Mouse (Mus musculus): ENCODE results near the gene Hps1. TPM values are rescaled to one million over a fixed set of nuclear protein-coding genes. Genes with fewer than 3 reads are reported as not detected.
"Not testable (repeated sequence)": the region's sequence is repeated elsewhere in the genome, so short reads cannot be mapped to it uniquely, and the experiment has no call there.

The Hps1 gene
- polyA plus RNA-seq, 1 experiment from 2014 or later, result 5.6 TPM

DNA sequence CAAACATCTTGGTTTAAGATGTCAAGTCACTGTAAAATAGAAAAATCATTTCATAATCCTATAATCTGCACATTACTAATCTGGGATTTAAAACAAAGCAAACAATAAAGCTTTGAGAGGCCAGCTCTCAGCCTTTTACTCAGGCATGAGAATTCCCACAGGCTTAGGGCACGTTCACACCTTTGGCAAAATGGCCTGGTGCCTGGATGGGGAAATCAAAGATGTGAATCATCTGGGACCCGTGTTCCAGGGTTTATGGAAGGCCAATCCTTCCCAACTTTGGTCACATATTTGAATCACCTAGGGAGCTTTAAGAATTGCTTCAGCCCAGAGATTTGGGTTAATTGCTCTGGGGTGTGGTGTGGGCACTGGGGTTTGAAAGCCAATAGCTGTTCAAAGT lies 18.1 kb upstream of the Hps1 start:
- WGBS, result 67% methylated on average over 2 of the region's 2 CpGs
- H3K27ac ChIP-seq (replicated peaks in 1 of 2; ENCODE audit: control insufficient read depth in 1 of 2, insufficient read depth in 1 of 2, low read depth in 2 of 2, low read length in 2 of 2), result no peak overlapping the region
- H3K27me3 ChIP-seq (ENCODE audit: control insufficient read depth, insufficient read depth, low read length), result peaks cover 4% of the 10 kb centered on the region; the same call in 1 of the 2 replicates
- no peak overlapping the region for H3K9ac ChIP-seq (ENCODE audit: low read length)
- no peak for ATAC-seq (ENCODE audit: insufficient number of reproducible peaks, insufficient read depth, low FRiP score, low read depth)
- H3K4me1 ChIP-seq (ENCODE audit: control insufficient read depth in 2 of 2, insufficient read depth in 2 of 2, low read length in 2 of 2), result peaks cover 2 to 4% of the 10 kb centered on the region in 2 experiments; a peak in 2 of 4 replicates
- H3K4me3 ChIP-seq (ENCODE audit: control insufficient read depth in 1 of 2, insufficient read depth in 1 of 2, low read depth in 1 of 2, low read length in 2 of 2), result no peak overlapping the region
- no peaks in the 10 kb centered on the region for H3K9me3 ChIP-seq (ENCODE audit: control insufficient read depth, low read length)
- no peaks in the 10 kb centered on the region for H3K36me3 ChIP-seq (ENCODE audit: control insufficient read depth, insufficient read depth, low read length)
- H3K4me2 ChIP-seq (ENCODE audit: low read length), result no peak overlapping the region

DNA sequence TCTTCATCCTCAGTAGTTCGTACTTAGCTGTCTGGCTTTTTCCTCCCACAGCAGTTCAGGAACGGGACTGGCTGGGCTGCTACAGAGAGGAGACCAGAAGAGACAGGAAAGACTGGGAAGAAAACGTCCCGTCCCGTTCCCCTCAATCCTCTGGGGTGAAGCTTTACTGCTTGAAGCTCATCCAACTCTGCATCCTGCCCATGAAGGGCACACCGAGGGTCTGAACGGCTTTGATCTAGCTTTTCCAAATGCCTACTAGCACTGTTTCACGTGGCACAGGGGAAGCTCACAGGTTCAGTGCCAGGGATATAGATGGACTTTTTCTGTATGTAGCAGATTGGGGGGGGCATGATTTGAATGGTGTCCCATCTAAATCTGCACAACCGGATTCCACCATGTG lies 16.0 kb upstream of the Hps1 start:
- Histone ChIP-seq H3K4me2 (ENCODE audit: low read length) (peak overlapping the region; percentile 78), H3K9ac (ENCODE audit: low read length) (peak overlapping the region; percentile 48), H3K4me3 (ENCODE audit: control insufficient read depth in 1 of 2, insufficient read depth in 1 of 2, low read depth in 1 of 2, low read length in 2 of 2) (peak overlapping the region in 1 of 2 experiments; percentile 46; a peak in 2 of 4 replicates), H3K36me3 (ENCODE audit: control insufficient read depth, insufficient read depth, low read length) (no peaks in the 10 kb centered on the region), H3K4me1 (ENCODE audit: control insufficient read depth in 2 of 2, insufficient read depth in 2 of 2, low read length in 2 of 2) (peaks cover 2 to 4% of the 10 kb centered on the region in 2 experiments; a peak in 2 of 4 replicates), H3K9me3 (ENCODE audit: control insufficient read depth, low read length) (no peaks in the 10 kb centered on the region), H3K27me3 (ENCODE audit: control insufficient read depth, insufficient read depth, low read length) (peaks cover 4% of the 10 kb centered on the region; the same call in 1 of the 2 replicates), H3K27ac (replicated peaks in 1 of 2; ENCODE audit: control insufficient read depth in 1 of 2, insufficient read depth in 1 of 2, low read depth in 2 of 2, low read length in 2 of 2) (no peak overlapping the region)
- WGBS, result 38% methylated on average over 9 of the region's 9 CpGs
- no peak for ATAC-seq (ENCODE audit: insufficient number of reproducible peaks, insufficient read depth, low FRiP score, low read depth)

DNA sequence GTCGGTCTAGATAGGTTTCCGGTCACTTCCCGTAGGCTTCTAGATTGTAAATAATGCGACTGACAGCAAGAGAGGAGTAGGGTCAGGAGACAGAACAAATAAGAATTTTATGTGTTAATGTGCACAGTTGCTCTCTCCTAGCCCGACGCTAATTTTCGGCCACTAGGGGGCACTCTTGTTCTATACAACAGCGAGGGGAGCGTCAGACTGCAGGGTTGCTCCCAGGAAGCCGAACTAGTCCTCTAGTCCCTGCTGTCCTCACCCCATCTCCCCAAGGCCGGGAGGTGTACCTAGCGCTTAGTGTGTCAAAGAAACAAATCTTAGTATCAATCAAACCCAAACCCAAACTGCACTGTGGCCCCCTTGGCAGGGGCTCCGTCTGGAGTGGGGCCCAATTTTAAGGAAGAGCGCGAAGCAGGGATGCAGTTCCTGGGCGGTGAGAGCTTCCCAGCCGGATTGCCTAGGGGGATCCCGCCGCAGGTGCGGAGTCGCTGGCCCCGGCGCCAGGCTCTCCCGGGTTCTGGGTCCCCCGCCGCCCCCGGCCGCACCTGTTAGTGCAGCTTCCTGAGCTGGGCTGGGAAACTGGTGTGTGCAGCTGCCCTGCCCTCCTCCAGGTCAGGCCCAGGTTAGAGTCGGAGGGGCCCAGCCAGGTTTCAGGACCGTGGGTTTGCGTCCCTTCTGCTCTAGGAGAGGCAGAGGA lies 15.3 kb upstream of the Hps1 start:
- H3K27ac ChIP-seq (replicated peaks in 1 of 2; ENCODE audit: control insufficient read depth in 1 of 2, insufficient read depth in 1 of 2, low read depth in 2 of 2, low read length in 2 of 2), result no peak overlapping the region
- H3K36me3 ChIP-seq (ENCODE audit: control insufficient read depth, insufficient read depth, low read length), result no peaks in the 10 kb centered on the region
- peak overlapping the region; percentile 78 for H3K4me2 ChIP-seq (ENCODE audit: low read length)
- WGBS, result 2% methylated on average over 30 of the region's 31 CpGs
- H3K27me3 ChIP-seq (ENCODE audit: control insufficient read depth, insufficient read depth, low read length), result peaks cover 4% of the 10 kb centered on the region; the same call in 1 of the 2 replicates
- ATAC-seq (ENCODE audit: insufficient number of reproducible peaks, insufficient read depth, low FRiP score, low read depth), result peak; percentile 35
- peak overlapping the region; percentile 48 for H3K9ac ChIP-seq (ENCODE audit: low read length)
- H3K4me1 ChIP-seq (ENCODE audit: control insufficient read depth in 2 of 2, insufficient read depth in 2 of 2, low read length in 2 of 2), result peaks cover 2 to 4% of the 10 kb centered on the region in 2 experiments; a peak in 2 of 4 replicates
- peak overlapping the region; percentile 46 to 51 for H3K4me3 ChIP-seq (ENCODE audit: control insufficient read depth in 1 of 2, insufficient read depth in 1 of 2, low read depth in 1 of 2, low read length in 2 of 2)
- no peaks in the 10 kb centered on the region for H3K9me3 ChIP-seq (ENCODE audit: control insufficient read depth, low read length)

DNA sequence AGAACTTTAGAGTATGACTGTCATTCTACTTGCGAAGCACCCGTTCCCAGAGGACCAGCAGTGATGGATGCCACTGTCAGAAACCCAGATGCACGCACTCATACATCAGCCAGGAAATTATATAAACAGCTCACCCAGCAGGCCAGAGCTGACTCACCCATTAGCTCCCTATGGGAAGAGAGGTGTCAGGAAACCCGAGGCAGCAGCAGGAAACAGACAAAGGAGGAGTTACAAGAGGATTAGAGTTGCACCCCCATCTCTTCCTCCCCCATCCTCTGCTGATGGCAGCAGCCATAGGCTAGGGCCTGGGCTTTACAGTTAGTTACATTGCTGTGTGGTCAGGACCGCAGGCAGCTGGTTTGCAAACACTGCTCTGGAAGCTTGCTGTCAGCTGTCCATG lies 8.5 kb upstream of the Hps1 start:
- ATAC-seq (ENCODE audit: insufficient number of reproducible peaks, insufficient read depth, low FRiP score, low read depth), result no peak
- H3K4me2 ChIP-seq (ENCODE audit: low read length), result no peak overlapping the region
- H3K4me1 ChIP-seq (ENCODE audit: control insufficient read depth in 2 of 2, insufficient read depth in 2 of 2, low read length in 2 of 2), result peaks cover 0 to 3% of the 10 kb centered on the region in 2 experiments; a peak in 2 of 4 replicates
- no peak overlapping the region for H3K4me3 ChIP-seq (ENCODE audit: control insufficient read depth in 1 of 2, insufficient read depth in 1 of 2, low read depth in 1 of 2, low read length in 2 of 2)
- 32% methylated on average over 5 of the region's 5 CpGs for WGBS
- H3K9me3 ChIP-seq (ENCODE audit: control insufficient read depth, low read length), result no peaks in the 10 kb centered on the region
- no peak overlapping the region for H3K9ac ChIP-seq (ENCODE audit: low read length)
- H3K36me3 ChIP-seq (ENCODE audit: control insufficient read depth, insufficient read depth, low read length), result no peaks in the 10 kb centered on the region
- peaks cover 5% of the 10 kb centered on the region for H3K27me3 ChIP-seq (ENCODE audit: control insufficient read depth, insufficient read depth, low read length)
- no peak overlapping the region for H3K27ac ChIP-seq (replicated peaks in 1 of 2; ENCODE audit: control insufficient read depth in 1 of 2, insufficient read depth in 1 of 2, low read depth in 2 of 2, low read length in 2 of 2)

DNA sequence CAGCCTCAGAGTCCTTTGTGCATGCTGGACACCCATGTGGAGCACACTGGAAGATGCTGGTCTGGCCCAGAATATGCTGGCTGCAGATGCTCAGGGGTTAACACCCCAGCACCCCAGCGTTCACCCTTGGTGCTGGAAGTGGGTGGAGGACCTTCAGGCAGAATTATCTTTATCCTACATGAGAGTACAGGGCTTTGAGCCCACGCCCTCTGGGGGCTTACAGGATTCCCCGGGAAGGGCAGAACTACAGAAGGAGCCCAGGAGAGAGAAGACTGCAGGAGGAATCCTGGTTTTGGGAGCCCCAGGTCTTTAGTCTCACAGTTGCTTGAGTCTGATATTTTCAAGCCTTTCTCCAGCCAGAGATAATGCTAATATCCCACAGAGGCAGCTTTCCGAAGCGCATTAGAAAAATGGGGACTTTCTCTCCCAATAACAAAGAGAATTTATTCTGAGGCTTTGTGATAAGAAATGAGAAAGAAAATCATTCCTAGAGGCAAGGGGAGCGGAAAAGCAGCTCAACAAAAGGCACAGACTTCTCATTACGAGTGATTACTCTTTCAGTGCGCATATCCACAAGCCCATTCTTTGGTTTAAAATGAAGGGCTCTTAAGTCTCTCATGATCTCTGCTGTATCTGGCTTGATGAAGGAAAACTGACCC lies 5.9 kb upstream of the Hps1 start:
- no peak overlapping the region for H3K4me3 ChIP-seq (ENCODE audit: control insufficient read depth in 1 of 2, insufficient read depth in 1 of 2, low read depth in 1 of 2, low read length in 2 of 2)
- WGBS, result 46% methylated on average over 8 of the region's 8 CpGs
- H3K36me3 ChIP-seq (ENCODE audit: control insufficient read depth, insufficient read depth, low read length), result no peaks in the 10 kb centered on the region
- no peak overlapping the region for H3K4me2 ChIP-seq (ENCODE audit: low read length)
- H3K27me3 ChIP-seq (ENCODE audit: control insufficient read depth, insufficient read depth, low read length), result peaks cover 5% of the 10 kb centered on the region
- peaks cover 0 to 2% of the 10 kb centered on the region in 2 experiments; a peak in 1 of 4 replicates for H3K4me1 ChIP-seq (ENCODE audit: control insufficient read depth in 2 of 2, insufficient read depth in 2 of 2, low read length in 2 of 2)
- H3K9me3 ChIP-seq (ENCODE audit: control insufficient read depth, low read length), result no peaks in the 10 kb centered on the region
- no peak overlapping the region for H3K9ac ChIP-seq (ENCODE audit: low read length)
- H3K27ac ChIP-seq (replicated peaks in 1 of 2; ENCODE audit: control insufficient read depth in 1 of 2, insufficient read depth in 1 of 2, low read depth in 2 of 2, low read length in 2 of 2), result no peak overlapping the region
- no peak for ATAC-seq (ENCODE audit: insufficient number of reproducible peaks, insufficient read depth, low FRiP score, low read depth)

DNA sequence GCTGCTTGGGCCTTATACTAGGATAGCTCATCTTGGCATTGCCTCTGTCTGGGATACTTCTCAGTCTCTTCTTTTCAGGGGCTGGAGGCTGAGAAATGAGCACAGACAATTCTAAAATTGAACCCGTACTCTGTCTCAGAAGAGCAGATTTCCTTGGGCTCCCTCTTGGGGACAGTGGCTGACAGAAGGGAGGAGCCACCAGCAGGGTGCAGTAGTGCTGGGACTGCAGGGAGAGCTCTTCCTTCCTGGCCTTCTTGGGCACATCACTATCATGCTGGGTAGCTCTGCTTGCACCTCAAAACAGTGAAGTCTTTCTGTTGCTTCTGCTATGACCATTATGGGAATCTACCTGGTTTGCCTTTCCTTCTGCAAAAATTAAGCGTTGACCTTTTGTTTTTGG lies 5.4 kb upstream of the Hps1 start:
- Histone ChIP-seq H3K27me3 (ENCODE audit: control insufficient read depth, insufficient read depth, low read length) (peaks cover 5% of the 10 kb centered on the region), H3K4me2 (ENCODE audit: low read length) (no peak overlapping the region), H3K4me1 (ENCODE audit: control insufficient read depth in 2 of 2, insufficient read depth in 2 of 2, low read length in 2 of 2) (peaks cover under 1 to 2% of the 10 kb centered on the region in 2 experiments; a peak in 2 of 4 replicates), H3K9ac (ENCODE audit: low read length) (no peak overlapping the region), H3K27ac (replicated peaks in 1 of 2; ENCODE audit: control insufficient read depth in 1 of 2, insufficient read depth in 1 of 2, low read depth in 2 of 2, low read length in 2 of 2) (no peak overlapping the region), H3K9me3 (ENCODE audit: control insufficient read depth, low read length) (no peaks in the 10 kb centered on the region), H3K4me3 (ENCODE audit: control insufficient read depth in 1 of 2, insufficient read depth in 1 of 2, low read depth in 1 of 2, low read length in 2 of 2) (no peak overlapping the region), H3K36me3 (ENCODE audit: control insufficient read depth, insufficient read depth, low read length) (no peaks in the 10 kb centered on the region)
- 10% methylated on average over 2 of the region's 2 CpGs for WGBS
- ATAC-seq (ENCODE audit: insufficient number of reproducible peaks, insufficient read depth, low FRiP score, low read depth), result no peak

DNA sequence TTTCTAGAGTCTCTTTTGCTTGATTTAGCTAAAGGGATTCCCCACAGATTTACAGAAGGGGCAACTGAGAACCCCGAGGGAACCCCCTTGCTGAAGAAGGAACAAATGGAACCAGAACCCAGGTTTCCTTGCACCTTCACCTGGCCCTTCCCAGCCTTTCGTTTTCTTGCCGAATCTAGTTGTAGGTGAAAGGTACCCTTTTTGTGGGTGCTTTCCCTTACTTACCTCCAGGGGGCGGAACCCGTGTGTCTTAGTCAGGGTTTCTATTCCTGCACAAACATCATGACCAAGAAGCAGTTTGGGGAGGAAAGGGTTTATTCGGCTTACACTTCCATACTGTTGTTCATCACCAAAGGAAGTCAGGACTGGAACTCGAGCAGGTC lies 369 bp upstream of the Hps1 start:
- Histone ChIP-seq H3K27ac (replicated peaks in 1 of 2; ENCODE audit: control insufficient read depth in 1 of 2, insufficient read depth in 1 of 2, low read depth in 2 of 2, low read length in 2 of 2) (peak overlapping the region; percentile 59 to 77; a peak in 3 of 4 replicates), H3K4me2 (ENCODE audit: low read length) (peak overlapping the region; percentile 71), H3K4me3 (ENCODE audit: control insufficient read depth in 1 of 2, insufficient read depth in 1 of 2, low read depth in 1 of 2, low read length in 2 of 2) (peak overlapping the region; percentile 65 to 91), H3K9ac (ENCODE audit: low read length) (peak overlapping the region; percentile 74)
- not testable (repeated sequence) for H3K9me3 ChIP-seq (ENCODE audit: control insufficient read depth, low read length); H3K27me3 ChIP-seq (ENCODE audit: control insufficient read depth, insufficient read depth, low read length); H3K36me3 ChIP-seq (ENCODE audit: control insufficient read depth, insufficient read depth, low read length); H3K4me1 ChIP-seq (ENCODE audit: control insufficient read depth in 2 of 2, insufficient read depth in 2 of 2, low read length in 2 of 2); ATAC-seq (ENCODE audit: insufficient number of reproducible peaks, insufficient read depth, low FRiP score, low read depth)
- 49% methylated on average over 7 of the region's 7 CpGs for WGBS

All from heart, embryonic 14.5 days (tissue).